Mouse (Mus musculus): ENCODE results near the gene Mre11a.

Mre11a gene

GRCm38 (mm10) chr9:14784039-14785002 lies at the start of gene Mre11a, which contains the start of gene Ankrd49:
Mre11a (plus strand) TSS chr9:14784654.
Ankrd49 (minus strand) TSS chr9:14784856.
- peak; percentile 94 to 97 for DNase-seq (ENCODE audit: low spot score in 2 of 2)

GRCm38 (mm10) chr9:14739498-14740150 lies 44.8 kb upstream of the Mre11a start:
- no peak for DNase-seq (ENCODE audit: low spot score in 2 of 2)

- no peak for DNase-seq (ENCODE audit: low spot score in 2 of 2)
These were observed 44.1 kb upstream of the Mre11a start, which contains the start of gene Piwil4 for GRCm38 (mm10) chr9:14740151-14740924. Piwil4 (minus strand) TSS chr9:14740733.

- no peak for DNase-seq (ENCODE audit: low spot score in 2 of 2)
These were observed 33.5 kb upstream of the Mre11a start for GRCm38 (mm10) chr9:14750901-14751502.

GRCm38 (mm10) chr9:14751503-14752000 lies 32.9 kb upstream of the Mre11a start:
- no peak for DNase-seq (ENCODE audit: low spot score in 2 of 2)

GRCm38 (mm10) chr9:14752001-14752522 lies 32.4 kb upstream of the Mre11a start, which contains the start of gene Fut4:
Fut4 (minus strand) TSS chr9:14752393.
- no peak for DNase-seq (ENCODE audit: low spot score in 2 of 2)

- DNase-seq (ENCODE audit: low spot score in 2 of 2) = no peak
These were observed 30.5 kb upstream of the Mre11a start for GRCm38 (mm10) chr9:14753947-14754346.

GRCm38 (mm10) chr9:14754469-14754868 lies 30.0 kb upstream of the Mre11a start:
- no peak for DNase-seq (ENCODE audit: low spot score in 2 of 2)

GRCm38 (mm10) chr9:14758590-14758989 lies 25.9 kb upstream of the Mre11a start:
- DNase-seq (ENCODE audit: low spot score in 2 of 2) = no peak

GRCm38 (mm10) chr9:14759261-14759660 lies 25.2 kb upstream of the Mre11a start:
- DNase-seq (ENCODE audit: low spot score in 2 of 2) = no peak

GRCm38 (mm10) chr9:14764765-14765164 lies 19.7 kb upstream of the Mre11a start:
- DNase-seq (ENCODE audit: low spot score in 2 of 2) = peak; percentile 64 to 72

- DNase-seq (ENCODE audit: low spot score in 2 of 2) = no peak
These were observed 14.6 kb upstream of the Mre11a start for GRCm38 (mm10) chr9:14769811-14770210.

GRCm38 (mm10) chr9:14770803-14771471 lies 13.5 kb upstream of the Mre11a start, which contains the start of gene 1700012B09Rik:
1700012B09Rik (minus strand) TSS chr9:14771030.
- no peak for DNase-seq (ENCODE audit: low spot score in 2 of 2)

GRCm38 (mm10) chr9:14772074-14772473 lies 12.4 kb upstream of the Mre11a start:
- no peak for DNase-seq (ENCODE audit: low spot score in 2 of 2)

- DNase-seq (ENCODE audit: low spot score in 2 of 2) = no peak
These were observed 10.6 kb upstream of the Mre11a start for GRCm38 (mm10) chr9:14773813-14774212.

GRCm38 (mm10) chr9:14778341-14778740 lies 6.1 kb upstream of the Mre11a start:
- no peak for DNase-seq (ENCODE audit: low spot score in 2 of 2)

GRCm38 (mm10) chr9:14787356-14787755 lies 2.9 kb downstream of the Mre11a start:
- DNase-seq (ENCODE audit: low spot score in 2 of 2) = no peak

- DNase-seq (ENCODE audit: low spot score in 2 of 2) = no peak
These were observed 21.3 kb downstream of the Mre11a start for GRCm38 (mm10) chr9:14805714-14806113.

- DNase-seq (ENCODE audit: low spot score in 2 of 2) = no peak
These were observed 22.3 kb downstream of the Mre11a start for GRCm38 (mm10) chr9:14806786-14807185.

GRCm38 (mm10) chr9:14810111-14810510 lies 25.7 kb downstream of the Mre11a start:
- peak; percentile 39 to 44 for DNase-seq (ENCODE audit: low spot score in 2 of 2)

Data from right cerebral cortex, adult 2 months (tissue).